In genomic region chr11:69601768-69602167, GRCm38 (mm10) we compare ENCODE assay signal across 32 mouse cellular contexts. TPM values are rescaled to one million over a fixed set of nuclear protein-coding genes. Genes with fewer than 3 reads are reported as not detected.
DNase-seq lines count a peak whose midpoint lies in the region; ATAC-seq lines count a peak whose summit lies in the region.
"Had no signal": no experiment of that assay in that cellular context is flagged by ENCODE, and none has a peak within 500 bp of the region (broad histone marks: within the 10 kb centered on the region; RNA-seq: fewer than 3 reads in every experiment).

No protein-coding gene starts in this region.

- no peaks in the 10 kb centered on the region for H3K36me3 ChIP-seq in heart, embryonic 11.5 days (ENCODE audit: control insufficient read depth, insufficient read depth, low read length)
- peaks cover 3% of the 10 kb centered on the region; the same call in 1 of the 2 replicates for H3K36me3 ChIP-seq in liver, embryonic 11.5 days (ENCODE audit: control insufficient read depth, insufficient read depth, low read length)
- peaks cover 29% of the 10 kb centered on the region for H3K36me3 ChIP-seq in liver, embryonic 13.5 days

- 31% methylated on average over 3 of the region's 3 CpGs for WGBS in heart, embryonic 11.5 days (ENCODE audit: insufficient replicate concordance)
- 54% methylated on average over 3 of the region's 3 CpGs for WGBS in liver, embryonic 11.5 days
- 31% methylated on average over 3 of the region's 3 CpGs for WGBS in liver, embryonic 13.5 days (ENCODE audit: insufficient replicate concordance)

- no peaks in the 10 kb centered on the region for H3K9me3 ChIP-seq in heart, embryonic 11.5 days (replicated peaks; ENCODE audit: control insufficient read depth, low read length)
- H3K9me3 ChIP-seq in liver, embryonic 11.5 days (ENCODE audit: control insufficient read depth, low read length), result no peaks in the 10 kb centered on the region
- H3K9me3 ChIP-seq in liver, embryonic 13.5 days (replicated peaks), result no peaks in the 10 kb centered on the region
- H3K9me3 ChIP-seq: embryonic facial prominence, embryonic 13.5 days; midbrain, embryonic 10.5 days; neural tube, embryonic 13.5 days had no signal

- no peak overlapping the region for H3K4me3 ChIP-seq in heart, embryonic 11.5 days (ENCODE audit: low read depth, low read length)
- H3K4me3 ChIP-seq in liver, embryonic 11.5 days (ENCODE audit: low read depth, low read length), result 0 out of 2 replicates have a peak overlapping the region, but pooled peaks have one; percentile 12
- H3K4me3 ChIP-seq in liver, embryonic 13.5 days (replicated peaks), result no peak overlapping the region
- H3K4me3 ChIP-seq: embryonic facial prominence, embryonic 13.5 days; midbrain, embryonic 10.5 days; myocyte; neural tube, embryonic 13.5 days had no signal

- no peak for ATAC-seq in heart, embryonic 11.5 days (replicated peaks; ENCODE audit: insufficient number of reproducible peaks, low FRiP score, low TSS enrichment)
- no peak for ATAC-seq in liver, embryonic 11.5 days (replicated peaks; ENCODE audit: low FRiP score)
- ATAC-seq in liver, embryonic 13.5 days (ENCODE audit: low read depth), result no peak
- ATAC-seq: forebrain, embryonic 14.5 days; lung, postnatal 0 days; midbrain, embryonic 16.5 days had no signal

- H3K27ac ChIP-seq in heart, embryonic 11.5 days (ENCODE audit: low read depth, low read length), result peak overlapping the region; percentile 48; the same call in 1 of the 2 replicates
- peak overlapping the region; percentile 30 for H3K27ac ChIP-seq in liver, embryonic 11.5 days (ENCODE audit: low read depth, low read length)
- H3K27ac ChIP-seq in liver, embryonic 13.5 days, result peak overlapping the region; percentile 94
- H3K27ac ChIP-seq: embryonic facial prominence, embryonic 13.5 days; hindbrain, embryonic 14.5 days; liver, embryonic 14.5 days; neural tube, embryonic 13.5 days; stomach, postnatal 0 days had no signal

- H3K4me1 ChIP-seq in heart, embryonic 11.5 days (ENCODE audit: control insufficient read depth, insufficient read depth, low read length), result peaks cover 44% of the 10 kb centered on the region
- peaks cover 56% of the 10 kb centered on the region for H3K4me1 ChIP-seq in liver, embryonic 11.5 days (replicated peaks; ENCODE audit: control insufficient read depth, insufficient read depth, low read length)
- peaks cover 79% of the 10 kb centered on the region for H3K4me1 ChIP-seq in liver, embryonic 13.5 days (replicated peaks)

- peak; percentile 48 to 78 for DNase-seq in adrenal gland, adult (ENCODE audit: inconsistent age in 2 of 2, low spot score in 1 of 2)
- no peak for DNase-seq in adrenal gland, postnatal 14 days
- no peak for DNase-seq in heart, postnatal 10 days
- DNase-seq in liver, embryonic 11.5 days (ENCODE audit: low spot score), result no peak
- DNase-seq in liver, result no peak
- no peak for DNase-seq in liver, embryonic 13.5 days
- DNase-seq in kidney, adult 8-10 months, result no peak
- DNase-seq: cerebellum, adult 18-20 months; cerebellum, postnatal 36 days; embryo, embryonic 11 days; gastrocnemius, postnatal 14 days; heart, postnatal 36 days; kidney, adult 2 months; kidney, postnatal 14 days; layer of hippocampus, postnatal 36 days; thymus, postnatal 14 days had no signal

- intact Hi-C loops in heart, postnatal 10 days (cut with DNase I), result no loop called here

- H3K27me3 ChIP-seq in heart, embryonic 11.5 days (ENCODE audit: control insufficient read depth, insufficient read depth, low read length), result no peaks in the 10 kb centered on the region
- H3K27me3 ChIP-seq in liver, embryonic 11.5 days (replicated peaks; ENCODE audit: control insufficient read depth, insufficient read depth, low read length), result no peaks in the 10 kb centered on the region; the same call in 1 of the 2 replicates
- no peaks in the 10 kb centered on the region for H3K27me3 ChIP-seq in liver, embryonic 13.5 days

- peak overlapping the region; percentile 31; the same call in 1 of the 2 replicates for H3K9ac ChIP-seq in heart, embryonic 11.5 days (ENCODE audit: low read depth, low read length)
- H3K9ac ChIP-seq in liver, embryonic 11.5 days (ENCODE audit: low read depth, low read length), result peak overlapping the region; percentile 10
- peak overlapping the region; percentile 96; the same call in 1 of the 2 replicates for H3K9ac ChIP-seq in liver, embryonic 13.5 days
- H3K9ac ChIP-seq: embryonic facial prominence, embryonic 13.5 days; hindbrain, embryonic 14.5 days; liver, embryonic 14.5 days; neural tube, embryonic 13.5 days had no signal

- H3K4me2 ChIP-seq in heart, embryonic 11.5 days, result peak overlapping the region; percentile 15; the same call in 1 of the 2 replicates
- H3K4me2 ChIP-seq in liver, embryonic 11.5 days, result peak overlapping the region; percentile 3
- peak overlapping the region; percentile 64 for H3K4me2 ChIP-seq in liver, embryonic 13.5 days
- H3K4me2 ChIP-seq: embryonic facial prominence, embryonic 13.5 days; hindbrain, embryonic 14.5 days; neural tube, embryonic 13.5 days had no signal

RNA-seq across cellular contexts. Expression of gene Atp1b2, which starts 4.0 kb away (rescaled TPM):
- total RNA-seq in adrenal gland, postnatal 14 days (2021), result 37.4 and 39.7 TPM in 2 replicates
- 31.0 and 36.2 TPM in 2 replicates for polyA plus RNA-seq in heart, embryonic 11.5 days (2014; fragmentation: Nextera tagmentation; extraction: Ambion mirVana)
- total RNA-seq in heart, postnatal 10 days (2021), result 10 to 100 TPM; 29.9 to 36.5 TPM
- polyA plus RNA-seq in liver, embryonic 11.5 days (2014; fragmentation: Nextera tagmentation; extraction: Ambion mirVana), result 76.2 and 79.5 TPM in 2 replicates
- polyA plus RNA-seq in liver, embryonic 13.5 days (2015; fragmentation: Nextera tagmentation; extraction: Ambion mirVana), result 21.7 and 30.8 TPM in 2 replicates

RNA-seq across cellular contexts. Expression of gene Shbg, which starts 15.9 kb away (rescaled TPM):
- total RNA-seq in adrenal gland, postnatal 14 days (2021), result not detected in 2 replicates
- 1.5 TPM in 1 of 2 replicates, not detected in the other for polyA plus RNA-seq in heart, embryonic 11.5 days (2014; fragmentation: Nextera tagmentation; extraction: Ambion mirVana)
- total RNA-seq in heart, postnatal 10 days (2021), result not detected
- polyA plus RNA-seq in liver, embryonic 11.5 days (2014; fragmentation: Nextera tagmentation; extraction: Ambion mirVana), result 42.9 and 43.8 TPM in 2 replicates
- polyA plus RNA-seq in liver, embryonic 13.5 days (2015; fragmentation: Nextera tagmentation; extraction: Ambion mirVana), result 33.4 and 34.8 TPM in 2 replicates
- total RNA-seq: heart, postnatal 36 days; layer of hippocampus, adult 18-20 months; layer of hippocampus, postnatal 36 days; left cerebral cortex, postnatal 10 days had no signal
- polyA plus RNA-seq: embryonic facial prominence, embryonic 13.5 days; forebrain, embryonic 14.5 days; hindbrain, embryonic 14.5 days; intestine, embryonic 14.5 days; limb, embryonic 11.5 days; lung, postnatal 0 days; midbrain, embryonic 10.5 days; midbrain, embryonic 16.5 days; neural tube, embryonic 13.5 days; small intestine, adult 2 months; stomach, postnatal 0 days had no signal

RNA-seq across cellular contexts. Expression of gene Sat2, which starts 20.1 kb away (rescaled TPM):
- total RNA-seq in adrenal gland, postnatal 14 days (2021), result 7.9 and 8.2 TPM in 2 replicates
- 15.2 and 16.4 TPM in 2 replicates for polyA plus RNA-seq in heart, embryonic 11.5 days (2014; fragmentation: Nextera tagmentation; extraction: Ambion mirVana)
- 1 to 10 TPM; 4.3 to 4.7 TPM for total RNA-seq in heart, postnatal 10 days (2021)
- 16.7 and 18.0 TPM in 2 replicates for polyA plus RNA-seq in liver, embryonic 11.5 days (2014; fragmentation: Nextera tagmentation; extraction: Ambion mirVana)
- polyA plus RNA-seq in liver, embryonic 13.5 days (2015; fragmentation: Nextera tagmentation; extraction: Ambion mirVana), result 11.6 and 12.3 TPM in 2 replicates

RNA-seq across cellular contexts. Expression of gene Trp53, which starts 21.6 kb away (rescaled TPM):
- total RNA-seq in adrenal gland, postnatal 14 days (2021), result 66.4 and 78.4 TPM in 2 replicates
- 103 and 107 TPM in 2 replicates for polyA plus RNA-seq in heart, embryonic 11.5 days (2014; fragmentation: Nextera tagmentation; extraction: Ambion mirVana)
- 10 to 100 TPM; 32.5 to 45.2 TPM for total RNA-seq in heart, postnatal 10 days (2021)
- polyA plus RNA-seq in liver, embryonic 11.5 days (2014; fragmentation: Nextera tagmentation; extraction: Ambion mirVana), result 196 and 198 TPM in 2 replicates
- polyA plus RNA-seq in liver, embryonic 13.5 days (2015; fragmentation: Nextera tagmentation; extraction: Ambion mirVana), result 83.0 and 90.4 TPM in 2 replicates

RNA-seq across cellular contexts. Expression of gene Wrap53, which starts 21.7 kb away (rescaled TPM):
- total RNA-seq in adrenal gland, postnatal 14 days (2021), result 9.2 and 10.1 TPM in 2 replicates
- 20.3 and 22.9 TPM in 2 replicates for polyA plus RNA-seq in heart, embryonic 11.5 days (2014; fragmentation: Nextera tagmentation; extraction: Ambion mirVana)
- 1 to 10 TPM; 5.9 to 6.8 TPM for total RNA-seq in heart, postnatal 10 days (2021)
- polyA plus RNA-seq in liver, embryonic 11.5 days (2014; fragmentation: Nextera tagmentation; extraction: Ambion mirVana), result 33.7 and 39.3 TPM in 2 replicates
- polyA plus RNA-seq in liver, embryonic 13.5 days (2015; fragmentation: Nextera tagmentation; extraction: Ambion mirVana), result 23.1 and 23.7 TPM in 2 replicates

Comparison
In these comparisons a context has a peak if more than half of its experiments do, and no peak if none do; other contexts are left out.
1. DNase-seq: peak in adrenal gland, adult (2 of 2); none in adrenal gland, postnatal 14 days (single experiment), heart, postnatal 10 days (0 of 2), liver, embryonic 11.5 days (single experiment), liver (single experiment), liver, embryonic 13.5 days (single experiment) and kidney, adult 8-10 months (0 of 2).
2. H3K27ac ChIP-seq: peak in every context shown above with its lines; median percentile 94 in liver, embryonic 13.5 days; 48 in heart, embryonic 11.5 days; 30 in liver, embryonic 11.5 days.
3. H3K4me2 ChIP-seq: peak in every context shown above with its lines; median percentile 64 in liver, embryonic 13.5 days; 15 in heart, embryonic 11.5 days; 3 in liver, embryonic 11.5 days.
4. H3K9ac ChIP-seq: peak in every context shown above with its lines; median percentile 96 in liver, embryonic 13.5 days; 31 in heart, embryonic 11.5 days; 10 in liver, embryonic 11.5 days.
5. RNA of gene Shbg, which starts 15.9 kb away (polyA plus RNA-seq): 42.9 to 43.8 TPM in liver, embryonic 11.5 days and 33.4 to 34.8 TPM in liver, embryonic 13.5 days; 1.5 TPM in heart, embryonic 11.5 days; every median in the first group is over 10 times any median in the second.